Mouse (Mus musculus): ENCODE measurements around the gene Gm11492.

The Gm11492 gene

DNA sequence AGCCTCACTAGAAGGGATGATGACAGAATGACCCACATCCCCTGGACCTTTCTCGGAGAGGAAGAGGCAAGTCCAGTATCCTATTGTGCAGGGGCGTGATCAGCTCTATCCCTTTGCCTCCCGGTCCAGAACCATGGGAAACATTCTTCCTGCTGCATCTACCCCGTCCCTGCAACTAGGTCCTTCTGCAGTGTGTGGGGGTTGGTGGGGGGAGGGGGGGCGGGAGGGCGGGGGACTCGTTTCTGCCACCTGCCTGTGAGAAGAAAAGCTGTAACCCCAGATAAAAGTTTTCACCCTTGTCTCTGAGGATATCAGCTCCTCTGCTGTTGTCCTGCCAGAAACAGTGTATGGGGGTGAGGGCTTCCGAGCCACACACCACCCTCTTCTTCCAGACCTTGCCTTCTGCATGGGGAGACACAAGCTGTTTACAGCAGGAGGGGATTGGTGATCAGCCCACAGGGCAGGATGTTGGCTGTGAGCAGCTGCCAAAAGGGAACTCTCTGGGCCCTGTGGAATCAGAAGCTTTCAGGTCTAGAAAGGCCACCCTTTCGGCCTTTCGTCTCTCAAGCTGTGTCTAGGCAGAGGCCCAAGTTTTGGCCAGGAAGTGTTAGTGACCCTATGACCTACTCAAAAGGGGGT, 12.6 kb downstream of the Gm11492 start:
- DNase-seq (ENCODE audit: extremely low read depth, low read depth) = no peak

DNA sequence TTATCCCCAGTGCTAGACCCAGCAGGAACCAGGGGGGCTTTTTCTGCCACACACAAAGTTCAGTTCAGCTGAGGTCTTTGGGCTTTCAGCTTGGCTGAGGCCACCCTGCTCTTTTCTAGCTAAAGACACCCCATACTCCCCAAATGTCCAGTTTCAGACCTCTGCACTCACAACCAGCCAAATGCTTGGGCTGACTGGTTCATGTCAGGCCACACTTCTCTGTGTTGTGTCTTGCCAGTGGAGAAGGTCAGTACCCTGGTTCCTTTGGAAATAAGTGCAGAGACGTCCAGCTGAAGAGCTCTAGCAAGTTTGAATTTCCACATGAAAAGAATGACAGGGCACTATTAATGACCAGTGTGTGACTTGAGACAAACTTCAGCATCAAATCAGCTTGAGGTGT, 13.3 kb downstream of the Gm11492 start:
- no peak for DNase-seq (ENCODE audit: extremely low read depth, low read depth)

DNA sequence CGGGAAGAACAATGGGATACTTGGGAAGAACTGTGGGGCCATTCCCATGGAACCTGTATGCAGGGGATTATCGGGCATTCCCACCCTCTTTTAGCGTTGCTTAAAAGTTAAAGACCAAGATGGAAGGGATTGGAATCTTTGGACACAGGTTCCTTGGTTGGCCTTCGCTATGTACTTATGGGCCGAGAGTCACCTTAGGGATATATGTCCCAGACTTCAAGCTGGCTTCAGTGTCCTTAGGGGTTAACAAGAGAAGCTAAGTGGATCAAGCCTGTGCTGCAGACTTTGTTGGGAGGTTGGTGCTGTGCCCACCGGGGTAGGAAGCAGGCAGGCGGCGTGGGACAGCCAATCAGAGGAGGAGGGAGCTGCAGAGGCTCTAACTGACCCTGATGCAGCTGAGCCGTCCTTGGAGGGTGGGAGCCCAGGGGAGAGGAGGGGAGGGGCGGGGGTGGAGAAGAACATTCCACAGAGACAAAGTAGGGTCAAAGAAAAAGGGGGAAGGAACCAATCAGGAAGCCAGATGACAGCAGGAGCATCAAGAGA, 14.2 kb downstream of the Gm11492 start:
- no peak for DNase-seq (ENCODE audit: extremely low read depth, low read depth)

DNA sequence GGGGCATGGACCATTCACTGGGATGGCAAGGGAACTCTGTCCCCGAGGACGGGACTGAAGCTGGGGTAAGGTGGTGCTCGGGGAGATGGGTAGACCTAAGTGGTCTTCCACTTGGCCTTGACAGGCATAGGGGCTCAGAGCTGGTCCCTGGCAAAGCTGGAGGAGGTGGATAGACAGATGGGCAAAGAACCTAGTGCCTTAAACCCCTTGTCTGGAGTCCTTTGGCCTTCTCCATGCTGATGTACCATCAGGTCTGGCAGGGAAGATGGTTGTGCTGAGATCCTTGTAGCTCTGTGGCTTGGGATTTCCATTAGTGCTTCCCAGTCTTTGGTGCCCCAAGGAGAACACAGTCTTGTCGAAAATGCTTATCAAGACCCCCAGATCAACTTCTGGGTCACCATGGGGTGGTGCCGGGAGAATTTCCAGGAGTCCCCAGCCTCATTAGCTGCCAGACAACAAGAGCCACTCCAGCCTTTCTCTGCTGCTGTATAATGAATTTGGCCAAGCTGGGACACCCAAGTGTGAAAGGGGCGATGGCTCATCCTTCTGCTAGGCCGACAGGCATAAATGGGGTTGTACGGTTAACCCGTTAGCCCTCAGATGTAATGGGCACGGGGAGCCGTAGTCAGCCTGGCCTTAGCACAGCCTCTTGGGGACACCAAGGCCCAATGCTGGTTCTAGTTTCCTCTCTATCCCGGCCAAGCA, 14.9 kb downstream of the Gm11492 start:
- DNase-seq (ENCODE audit: extremely low read depth, low read depth) = no peak

DNA sequence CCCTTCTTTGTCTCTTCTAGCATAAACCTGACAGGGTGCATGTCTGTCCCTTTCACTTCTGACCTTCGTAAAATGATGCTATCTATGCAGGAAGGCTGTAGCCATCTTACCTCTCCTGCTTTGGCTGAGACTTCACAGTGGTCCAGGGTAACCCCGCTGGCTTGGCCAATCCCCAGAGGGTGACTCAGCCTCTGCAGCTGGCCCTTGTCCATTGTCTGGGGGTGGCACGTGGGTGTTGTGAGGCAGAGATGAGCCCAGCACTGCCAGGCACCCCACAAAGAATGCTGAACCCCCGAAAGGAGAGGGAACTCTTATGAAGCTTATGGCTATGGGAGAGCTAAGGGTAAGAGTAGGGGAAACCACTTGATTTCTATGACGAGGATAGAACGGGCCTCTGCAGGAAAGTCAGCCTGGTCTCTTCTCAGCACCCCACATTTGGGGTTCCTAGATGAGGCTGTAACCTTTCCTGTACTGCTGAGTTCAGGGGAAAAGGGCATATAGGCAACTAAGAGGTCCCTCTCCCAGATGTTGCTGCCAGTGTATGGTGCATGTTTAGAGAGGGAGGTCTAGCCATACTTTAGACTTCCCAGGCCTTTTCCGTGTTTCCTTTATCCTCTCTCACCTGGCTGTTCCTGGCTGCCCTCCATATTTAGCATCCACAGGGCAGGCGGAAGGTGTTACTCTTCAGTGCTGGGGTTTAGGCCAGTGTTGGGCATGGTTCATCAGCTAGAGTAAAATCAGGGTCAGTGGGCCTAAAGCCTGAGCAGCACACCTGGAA, 15.7 kb downstream of the Gm11492 start:
- no peak for DNase-seq (ENCODE audit: extremely low read depth, low read depth)

DNA sequence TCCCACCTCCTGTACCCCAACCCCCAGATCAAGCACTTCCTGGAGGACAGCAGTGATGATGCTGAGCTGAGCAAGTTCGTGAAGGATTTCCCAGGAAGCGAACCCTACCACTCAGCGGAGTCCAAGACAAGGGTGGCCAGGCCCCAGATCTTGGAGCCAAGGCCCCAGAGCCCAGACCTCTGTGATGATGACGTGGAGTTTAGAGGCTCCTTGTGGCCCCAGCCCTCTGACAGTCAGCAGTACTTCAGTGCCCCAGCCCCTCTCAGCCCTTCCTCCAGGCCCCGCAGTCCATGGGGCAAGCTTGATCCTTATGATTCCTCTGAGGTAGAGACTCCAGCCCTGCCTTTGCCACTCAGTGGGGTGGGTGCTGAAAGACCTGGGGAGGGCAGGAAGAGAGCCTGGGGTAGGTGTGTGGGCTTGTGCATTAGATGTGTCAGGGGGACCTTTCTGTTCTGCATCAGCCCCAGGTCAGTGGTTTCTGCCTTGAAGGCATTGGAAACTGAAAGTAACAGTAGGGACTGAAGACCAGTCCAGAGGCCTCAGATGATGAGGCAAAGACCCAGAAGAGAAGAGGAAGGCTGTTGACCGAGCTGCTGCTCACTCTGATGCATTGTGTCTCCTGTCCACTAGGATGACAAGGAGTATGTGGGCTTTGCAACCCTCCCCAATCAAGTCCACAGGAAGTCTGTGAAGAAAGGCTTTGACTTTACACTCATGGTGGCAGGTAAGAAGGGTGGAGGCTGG, 17.0 kb downstream of the Gm11492 start:
- DNase-seq (ENCODE audit: extremely low read depth, low read depth) = no peak

DNA sequence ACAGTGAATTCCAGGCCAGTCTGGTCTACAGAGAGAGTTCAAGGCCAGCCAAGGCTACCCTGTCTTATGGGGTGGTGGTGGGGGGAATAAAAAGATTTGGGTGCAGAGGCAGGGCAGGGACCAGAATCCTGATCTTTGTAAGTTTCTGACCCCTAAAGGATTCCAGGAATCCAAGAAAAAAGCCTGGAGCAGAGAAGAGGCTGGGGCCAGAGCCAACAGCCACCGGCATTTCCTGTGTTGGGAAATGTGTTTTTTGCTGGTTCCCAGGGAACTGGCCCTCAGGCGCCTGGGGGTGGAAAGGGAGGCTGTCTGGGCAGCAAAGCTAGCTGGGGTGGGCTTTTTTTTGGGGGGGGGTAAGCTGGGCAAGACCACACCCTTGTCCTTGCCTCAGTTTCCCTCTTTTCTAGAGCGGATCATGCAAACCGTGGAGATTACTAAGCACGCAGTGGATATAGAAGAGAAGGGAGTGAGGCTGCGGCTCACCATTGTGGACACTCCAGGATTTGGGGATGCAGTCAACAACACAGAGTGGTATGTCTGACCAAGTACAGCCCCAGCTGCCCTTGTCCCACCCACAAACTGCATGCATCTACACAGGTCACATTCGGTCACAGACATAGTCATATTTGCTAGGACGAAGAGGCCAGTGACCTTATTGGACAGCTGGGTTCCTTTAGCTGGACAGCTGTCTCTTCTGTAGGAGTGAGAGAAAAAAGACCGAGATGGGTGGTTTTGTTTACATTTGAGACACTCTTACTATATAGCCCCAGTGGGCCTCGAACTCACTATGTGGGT, 18.5 kb downstream of the Gm11492 start:
- no peak for DNase-seq (ENCODE audit: extremely low read depth, low read depth)

DNA sequence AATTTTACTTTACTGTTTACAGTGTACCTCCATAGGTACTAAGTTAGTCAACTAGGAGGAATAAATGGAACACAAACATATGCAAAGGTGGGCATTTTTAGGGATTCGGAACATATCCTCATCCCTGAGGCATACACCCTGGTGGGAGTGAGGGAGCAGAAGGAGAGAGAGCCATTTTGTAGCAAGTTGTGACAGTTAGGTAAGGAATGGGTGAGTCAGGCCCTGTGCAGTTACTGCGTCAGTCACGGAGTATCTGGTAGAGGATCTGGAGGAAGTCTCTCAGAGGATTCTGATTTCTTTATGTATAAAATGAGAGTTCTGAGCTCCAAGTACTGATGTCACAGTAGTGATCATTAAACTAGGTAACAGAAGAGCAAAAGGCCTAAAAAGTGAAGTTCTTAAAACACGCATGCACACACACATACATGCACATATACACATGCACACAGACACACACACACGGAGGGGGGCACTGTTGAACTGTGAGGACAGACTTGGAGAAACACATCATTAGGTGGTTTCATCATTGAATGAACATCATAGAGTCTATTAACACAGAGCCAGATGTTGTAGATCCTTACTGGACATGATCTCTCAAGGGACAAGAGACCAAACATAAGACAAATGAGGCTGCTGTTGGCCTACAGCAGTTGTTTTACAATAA, 20.9 kb downstream of the Gm11492 start:
- no peak for DNase-seq (ENCODE audit: extremely low read depth, low read depth)

DNA sequence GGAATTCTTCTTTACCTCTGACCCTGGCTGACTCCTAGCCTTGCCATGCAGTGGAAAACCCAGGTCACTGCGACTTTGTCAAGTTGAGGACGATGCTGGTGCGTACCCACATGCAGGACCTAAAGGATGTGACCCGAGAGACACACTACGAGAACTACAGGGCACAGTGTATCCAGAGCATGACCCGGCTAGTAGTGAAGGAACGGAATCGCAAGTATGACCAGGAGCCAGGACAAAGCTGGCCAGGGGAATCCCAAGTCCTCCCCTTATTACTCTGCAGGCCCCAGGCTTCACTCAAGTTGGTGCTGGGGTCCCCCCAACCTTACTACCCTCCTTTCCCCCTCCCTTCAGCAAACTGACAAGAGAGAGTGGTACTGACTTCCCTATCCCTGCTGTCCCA, 23.2 kb downstream of the Gm11492 start:
- no peak for DNase-seq (ENCODE audit: extremely low read depth, low read depth)

DNA sequence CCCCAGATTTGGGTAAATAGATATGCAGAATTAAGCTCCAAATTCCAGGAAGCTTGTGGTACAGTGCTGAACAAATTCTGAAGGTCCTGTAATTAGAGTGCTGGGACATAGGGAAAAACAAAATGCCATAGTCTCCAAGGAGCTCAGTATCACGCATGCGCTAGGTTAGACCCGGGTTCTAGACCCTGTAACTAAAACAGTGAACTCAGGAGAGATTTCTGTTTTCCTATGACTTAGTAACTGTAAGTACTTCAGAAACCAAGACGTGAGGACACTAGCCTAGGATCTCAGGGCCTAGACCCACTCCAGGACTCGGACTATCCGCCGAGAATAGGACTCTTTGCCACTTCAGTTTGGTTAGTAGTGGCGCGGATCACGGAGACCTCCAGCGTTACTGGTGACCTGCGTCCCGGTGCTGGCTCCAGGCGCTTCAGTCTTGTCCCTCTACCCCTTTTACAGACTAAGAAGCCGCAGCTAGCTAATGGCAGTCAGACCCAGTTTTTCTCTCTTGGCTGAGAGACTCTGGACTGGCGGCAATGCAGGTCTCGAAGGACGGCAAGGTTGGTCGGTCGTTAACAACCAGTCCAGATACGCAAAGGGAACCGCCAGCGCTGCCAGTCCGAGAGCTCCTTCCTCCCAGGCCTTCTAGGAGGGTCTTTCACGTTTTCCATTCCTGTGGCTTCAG, 24.5 kb downstream of the Gm11492 start:
- peak; percentile 41 for DNase-seq (ENCODE audit: extremely low read depth, low read depth)

DNA sequence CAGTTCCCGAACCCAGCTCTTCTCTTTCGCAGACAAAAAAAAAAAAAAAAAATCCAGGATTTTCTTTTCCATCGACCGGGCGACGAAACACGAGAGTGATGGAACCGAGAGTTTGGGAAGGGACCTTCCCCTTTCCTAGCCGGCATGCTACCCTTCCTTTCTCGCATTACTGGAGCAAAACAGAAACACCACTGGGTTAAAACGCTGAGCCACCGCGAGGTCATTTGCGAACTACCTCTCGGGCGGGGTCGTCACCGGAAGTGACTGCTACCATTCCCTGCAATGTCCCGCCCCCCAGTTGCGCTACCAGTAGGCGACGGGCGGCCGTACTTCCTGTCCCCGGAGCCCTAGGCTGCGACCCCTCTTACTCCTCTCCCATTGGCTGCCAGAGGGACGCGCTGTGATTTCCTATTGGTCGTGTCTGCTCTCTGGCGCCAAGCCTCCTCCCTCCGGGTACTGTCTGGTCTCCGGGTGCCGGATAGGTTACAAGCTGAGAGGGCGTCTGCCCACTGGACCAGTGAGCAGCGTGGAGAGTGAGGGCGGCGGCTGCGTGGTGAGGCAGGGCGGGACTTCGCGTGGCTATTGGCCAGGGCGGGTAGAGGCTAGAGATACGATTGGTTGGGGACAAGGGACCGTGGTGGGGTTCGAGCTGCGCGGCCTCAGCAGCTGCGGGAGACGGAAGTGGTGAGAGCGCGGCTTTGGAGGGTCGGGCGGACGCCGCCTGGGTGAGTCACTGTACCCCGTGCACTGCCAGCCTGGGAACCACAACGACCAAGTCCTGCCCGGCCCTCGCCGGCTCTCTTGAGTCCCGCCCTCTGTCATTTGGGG, 25.3 kb downstream of the Gm11492 start, which contains the start of gene Mtmr4:
Gene Mtmr4, plus strand, starts transcription at position 637 of the 828 bp plus-strand sequence.
- peak; percentile 99 for DNase-seq (ENCODE audit: extremely low read depth, low read depth)

DNA sequence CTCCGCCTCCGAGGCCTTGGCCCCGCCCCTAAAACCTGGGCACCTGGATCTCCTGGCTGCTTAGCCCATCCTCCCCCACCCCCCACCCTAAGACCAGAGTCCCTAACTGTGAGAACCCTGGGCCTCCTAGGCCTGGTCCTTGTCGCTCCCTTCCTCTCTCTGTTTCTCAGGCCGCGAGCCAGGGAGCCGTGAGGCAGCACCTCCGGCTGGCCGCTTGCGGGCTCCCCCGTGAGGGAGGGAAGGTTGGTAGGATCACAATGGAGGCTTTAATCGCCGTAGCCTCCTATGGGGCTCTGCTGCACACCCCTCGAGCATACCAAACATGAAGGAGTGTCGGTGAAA, 25.9 kb downstream of the Gm11492 start:
- no peak for DNase-seq (ENCODE audit: extremely low read depth, low read depth)

DNA sequence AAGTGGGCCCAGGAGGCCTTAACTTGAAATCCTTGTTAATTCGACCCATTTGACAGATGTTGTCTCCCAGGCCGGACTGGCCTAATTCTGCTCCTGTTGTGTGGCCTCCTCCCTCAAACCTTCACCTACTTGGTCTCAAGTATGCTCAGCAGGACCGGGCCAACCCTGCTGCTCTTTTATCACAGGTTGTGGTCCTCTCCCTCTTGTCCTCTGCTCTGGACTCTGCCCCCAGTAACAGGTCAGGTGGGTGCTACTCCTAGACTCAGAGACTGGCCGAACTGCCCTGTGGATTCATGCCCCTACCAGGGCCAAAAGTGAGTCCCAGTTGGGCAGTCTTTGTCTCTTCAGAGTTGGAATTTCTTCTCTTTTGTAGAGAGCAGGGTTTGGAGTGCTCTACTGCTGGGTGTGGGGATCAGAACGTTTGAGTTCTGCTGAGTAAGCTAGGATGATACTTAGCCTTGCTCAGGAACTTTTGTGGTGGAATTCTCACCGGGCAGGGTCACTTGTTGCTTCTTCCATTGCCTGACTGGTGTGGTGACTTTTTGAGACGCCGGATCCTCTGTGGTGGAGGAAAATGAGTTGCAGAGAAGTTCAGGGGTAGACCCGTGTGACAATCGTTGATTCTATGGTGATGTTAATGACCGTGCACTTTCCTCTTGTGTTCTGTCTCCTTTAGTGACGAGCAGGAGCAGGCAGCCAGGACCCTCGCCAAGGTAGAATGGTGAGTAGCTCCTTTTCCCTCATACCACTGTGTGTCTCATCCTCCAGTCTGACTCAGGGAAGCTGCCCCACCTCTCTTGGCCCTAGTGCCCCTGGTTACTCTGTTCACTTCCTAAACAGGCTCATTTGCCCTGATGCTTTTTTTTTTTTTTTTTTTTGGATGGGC, 26.5 kb downstream of the Gm11492 start:
- DNase-seq (ENCODE audit: extremely low read depth, low read depth) = no peak

DNA sequence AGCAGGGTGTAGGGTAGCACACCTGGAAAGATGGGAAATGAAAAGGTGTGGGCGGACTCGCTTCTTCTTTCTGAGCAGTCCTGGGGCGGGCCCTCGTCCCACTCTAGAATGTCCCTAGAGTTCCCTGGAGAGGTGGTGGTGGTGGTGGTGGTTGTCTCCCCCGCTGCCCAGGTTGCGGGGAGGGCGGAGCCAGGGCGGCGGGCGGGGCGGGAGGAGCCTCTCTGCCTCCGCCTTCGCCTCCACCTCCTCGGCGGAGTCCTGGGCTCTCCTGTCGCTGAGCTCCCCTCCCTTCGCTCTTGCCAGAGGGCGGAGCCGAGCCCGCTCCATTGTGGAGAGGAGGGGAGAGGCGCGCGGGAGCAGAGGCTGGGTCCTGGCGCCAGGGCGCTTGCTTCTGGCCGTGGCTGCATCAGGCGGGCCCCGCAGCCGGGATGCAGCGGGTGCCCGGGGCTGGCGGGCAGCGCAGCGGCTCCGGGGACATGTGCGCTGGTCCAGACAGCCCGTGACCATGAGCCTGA, 28.9 kb downstream of the Gm11492 start:
- no peak for DNase-seq (ENCODE audit: extremely low read depth, low read depth)

DNA sequence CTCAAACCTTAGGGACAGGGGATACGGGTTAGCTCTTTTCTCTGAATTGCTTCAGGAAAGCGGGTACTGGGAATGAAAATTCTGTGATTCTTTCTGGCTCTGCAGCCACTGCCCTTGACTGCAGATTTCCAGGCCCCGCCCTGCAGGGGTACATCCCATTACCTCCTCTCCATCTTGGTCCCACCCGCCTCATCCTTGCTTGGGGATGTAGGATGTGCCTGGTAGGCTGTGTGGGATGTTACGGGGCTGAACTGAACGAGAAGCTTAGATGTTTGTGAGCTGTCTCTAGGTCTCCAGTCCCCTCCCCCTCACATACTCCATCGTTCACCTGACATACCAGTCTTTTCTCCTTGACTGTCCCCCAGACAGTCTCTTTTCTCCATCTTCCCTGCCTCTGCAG, 29.5 kb downstream of the Gm11492 start:
- DNase-seq (ENCODE audit: extremely low read depth, low read depth) = no peak

DNA sequence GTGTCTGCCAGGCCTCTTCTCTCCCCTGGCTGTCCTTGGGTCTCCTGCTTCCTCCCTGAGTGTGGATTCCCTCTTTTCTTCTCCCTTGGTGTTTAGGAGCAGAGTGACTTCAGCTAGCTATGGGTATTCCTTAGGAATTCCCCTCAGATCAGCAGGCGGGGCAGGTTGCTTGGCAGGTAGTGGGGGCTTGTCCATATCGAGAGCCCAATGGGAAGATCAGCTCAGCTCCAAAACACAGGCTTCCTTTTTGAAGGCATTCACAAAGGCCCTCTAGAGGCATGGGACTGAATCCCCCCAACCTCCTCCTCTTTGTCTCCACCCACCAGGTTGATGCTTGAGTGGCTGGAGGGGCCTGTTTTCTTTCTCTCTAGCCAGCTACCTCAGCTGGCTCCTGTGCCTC, 30.0 kb downstream of the Gm11492 start:
- no peak for DNase-seq (ENCODE audit: extremely low read depth, low read depth)

DNA sequence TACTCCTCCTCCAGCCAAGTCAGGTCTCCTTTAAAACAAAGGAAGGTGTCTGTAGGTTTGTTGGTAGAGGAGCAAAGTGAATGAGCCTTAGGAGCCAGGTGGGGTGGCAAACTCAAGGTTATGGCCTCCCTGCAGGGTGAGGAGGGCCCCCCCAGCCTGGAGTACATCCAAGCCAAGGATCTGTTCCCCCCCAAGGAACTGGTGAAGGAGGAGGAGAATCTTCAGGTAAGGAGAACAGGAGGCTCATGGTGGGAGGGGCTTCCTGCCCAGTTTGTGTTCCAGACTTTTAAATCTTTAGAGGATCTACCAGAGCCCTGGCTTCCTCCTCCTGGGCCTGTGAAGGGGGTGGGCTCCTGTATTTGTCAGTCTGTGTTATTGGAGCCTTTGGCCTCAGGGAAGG, 30.6 kb downstream of the Gm11492 start:
- no peak for DNase-seq (ENCODE audit: extremely low read depth, low read depth)

Measured in MEL-GATA-1-ER (cell line).